Mouse (Mus musculus): ENCODE measurements around the gene Caskin1.
"Not testable (repeated sequence)": the region's sequence is repeated elsewhere in the genome, so short reads cannot be mapped to it uniquely, and the experiment has no call there.

The Caskin1 gene

GRCm38 (mm10) chr17:24488186-24488661 lies at the start of gene Caskin1:
Gene Caskin1 (plus strand): TSS chr17:24488601.
- DNase-seq = no peak

GRCm38 (mm10) chr17:24440377-24440776 lies 48.0 kb upstream of the Caskin1 start:
- no peak for DNase-seq

- DNase-seq = no peak
Observed at GRCm38 (mm10) chr17:24441148-24441547, 47.3 kb upstream of the Caskin1 start.

GRCm38 (mm10) chr17:24442107-24442506 lies 46.3 kb upstream of the Caskin1 start:
- DNase-seq = no peak

GRCm38 (mm10) chr17:24442632-24443155 lies 45.7 kb upstream of the Caskin1 start, which contains the start of gene Dnase1l2:
Gene Dnase1l2 (minus strand): TSS chr17:24443105.
- no peak for DNase-seq

GRCm38 (mm10) chr17:24443409-24443808 lies 45.0 kb upstream of the Caskin1 start:
- DNase-seq = no peak

GRCm38 (mm10) chr17:24446590-24446989 lies 41.8 kb upstream of the Caskin1 start:
- DNase-seq = no peak

GRCm38 (mm10) chr17:24449507-24449906 lies 38.9 kb upstream of the Caskin1 start:
- DNase-seq = no peak

GRCm38 (mm10) chr17:24451220-24451619 lies 37.2 kb upstream of the Caskin1 start:
- DNase-seq = no peak

- no peak for DNase-seq
Observed at GRCm38 (mm10) chr17:24453372-24453771, 35.0 kb upstream of the Caskin1 start.

GRCm38 (mm10) chr17:24454218-24454755 lies 34.1 kb upstream of the Caskin1 start:
- DNase-seq = no peak

GRCm38 (mm10) chr17:24454756-24455522 lies 33.5 kb upstream of the Caskin1 start:
- peak; percentile 95 for DNase-seq

- not testable (repeated sequence) for DNase-seq
Observed at GRCm38 (mm10) chr17:24455523-24456206, 32.7 kb upstream of the Caskin1 start.

GRCm38 (mm10) chr17:24461580-24461979 lies 26.8 kb upstream of the Caskin1 start:
- DNase-seq = no peak

GRCm38 (mm10) chr17:24462932-24463331 lies 25.5 kb upstream of the Caskin1 start:
- no peak for DNase-seq

GRCm38 (mm10) chr17:24463374-24464133 lies 24.8 kb upstream of the Caskin1 start:
- DNase-seq = no peak

- DNase-seq = no peak
Observed at GRCm38 (mm10) chr17:24468636-24469246, 19.7 kb upstream of the Caskin1 start.

GRCm38 (mm10) chr17:24469336-24469909 lies 19.0 kb upstream of the Caskin1 start:
- DNase-seq = no peak

- DNase-seq = peak; percentile 100
Observed at GRCm38 (mm10) chr17:24469910-24470602, 18.3 kb upstream of the Caskin1 start, which contains the start of the genes E4f1 and Pgp. Gene E4f1 (minus strand): TSS chr17:24470313. Gene Pgp (plus strand): TSS chr17:24470392.

GRCm38 (mm10) chr17:24470701-24471527 lies 17.5 kb upstream of the Caskin1 start:
- peak; percentile 34 for DNase-seq

Measured in right cerebral cortex, postnatal 4 days (tissue).